ENCODE assay signal across 8 mouse cellular contexts in genomic region chr9:102722071-102722561, GRCm38 (mm10). TPM values are rescaled to one million over a fixed set of nuclear protein-coding genes. Genes with fewer than 3 reads are reported as not detected.
DNase-seq lines count a peak whose midpoint lies in the region; ATAC-seq and TF ChIP-seq lines count a peak whose summit lies in the region.

No protein-coding gene starts in this region.

- H3K4me3 ChIP-seq in forebrain, embryonic 15.5 days: peak overlapping the region; percentile 92
- H3K4me3 ChIP-seq in intestine, postnatal 0 days (ENCODE audit: low read depth, low read length): peak overlapping the region; percentile 85
- peak overlapping the region; percentile 92 for H3K4me3 ChIP-seq in lung, postnatal 0 days (ENCODE audit: low read depth, low read length)

- peak overlapping the region; percentile 97 for H3K9ac ChIP-seq in forebrain, embryonic 15.5 days (replicated peaks)
- no peak overlapping the region for H3K9ac ChIP-seq in intestine, postnatal 0 days (ENCODE audit: low read depth, low read length)
- no peak overlapping the region for H3K9ac ChIP-seq in lung, postnatal 0 days (replicated peaks; ENCODE audit: low read depth)

- peaks cover 77% of the 10 kb centered on the region for H3K4me1 ChIP-seq in forebrain, embryonic 15.5 days
- H3K4me1 ChIP-seq in intestine, postnatal 0 days (replicated peaks; ENCODE audit: control insufficient read depth, insufficient read depth, low read length): peaks cover 11% of the 10 kb centered on the region
- peaks cover 43% of the 10 kb centered on the region; the same call in 1 of the 2 replicates for H3K4me1 ChIP-seq in lung, postnatal 0 days (ENCODE audit: insufficient read depth, low read depth, low read length)

- peak overlapping the region; percentile 63 for H3K4me2 ChIP-seq in forebrain, embryonic 15.5 days (replicated peaks)
- H3K4me2 ChIP-seq in intestine, postnatal 0 days (replicated peaks; ENCODE audit: low read depth): peak overlapping the region; percentile 96
- H3K4me2 ChIP-seq in lung, postnatal 0 days (replicated peaks; ENCODE audit: low read depth, low read length): peak overlapping the region; percentile 72

- H3K27ac ChIP-seq in forebrain, embryonic 15.5 days (replicated peaks): peak overlapping the region; percentile 78
- peak overlapping the region; percentile 31 for H3K27ac ChIP-seq in intestine, postnatal 0 days (ENCODE audit: low read depth, low read length)
- peak overlapping the region; percentile 64; the same call in 1 of the 2 replicates for H3K27ac ChIP-seq in lung, postnatal 0 days (ENCODE audit: low read length)

- TF ChIP-seq EP300 in lung, postnatal 0 days (IDR thresholded peaks at IDR 0.05): peak; percentile 92

- peaks cover 49% of the 10 kb centered on the region for H3K36me3 ChIP-seq in forebrain, embryonic 15.5 days
- H3K36me3 ChIP-seq in intestine, postnatal 0 days (ENCODE audit: control insufficient read depth, insufficient read depth): peaks cover 58% of the 10 kb centered on the region
- peaks cover 57% of the 10 kb centered on the region for H3K36me3 ChIP-seq in lung, postnatal 0 days (ENCODE audit: insufficient read depth, low read length)

- DNase-seq in adrenal gland, postnatal 10 days: peak; percentile 34
- peak; percentile 66 for DNase-seq in lung, postnatal 0 days (ENCODE audit: low spot score)
- no peak for DNase-seq in ovary, adult 18-20 months (ENCODE audit: low spot score)
- DNase-seq in ovary, postnatal 14 days (ENCODE audit: low spot score): no peak
- DNase-seq in frontal cortex, postnatal 10 days (ENCODE audit: low spot score in 2 of 2): no peak

- no peaks in the 10 kb centered on the region for H3K9me3 ChIP-seq in forebrain, embryonic 15.5 days
- H3K9me3 ChIP-seq in intestine, postnatal 0 days (ENCODE audit: control insufficient read depth): no peaks in the 10 kb centered on the region
- H3K9me3 ChIP-seq in lung, postnatal 0 days (ENCODE audit: low read length): no peaks in the 10 kb centered on the region

- TF ChIP-seq CTCF in intestine, postnatal 0 days (IDR thresholded peaks at IDR 0.05; ENCODE audit: low read depth): peak; percentile 29
- peak; percentile 59 for TF ChIP-seq CTCF in lung, postnatal 0 days (IDR thresholded peaks at IDR 0.05)

- 10% methylated on average over 9 of the region's 9 CpGs for WGBS in forebrain, embryonic 15.5 days
- 54% methylated on average over 9 of the region's 9 CpGs for WGBS in intestine, postnatal 0 days
- WGBS in lung, postnatal 0 days: 32% methylated on average over 9 of the region's 9 CpGs

- H3K27me3 ChIP-seq in forebrain, embryonic 15.5 days: no peaks in the 10 kb centered on the region
- H3K27me3 ChIP-seq in intestine, postnatal 0 days (replicated peaks; ENCODE audit: control insufficient read depth, insufficient read depth, low read length): no peaks in the 10 kb centered on the region
- no peaks in the 10 kb centered on the region for H3K27me3 ChIP-seq in lung, postnatal 0 days (replicated peaks; ENCODE audit: insufficient read depth, low read length)

- no peak for ATAC-seq in forebrain, embryonic 15.5 days (replicated peaks)
- no peak for ATAC-seq in intestine, postnatal 0 days
- ATAC-seq in lung, postnatal 0 days: peak; percentile 3
- ATAC-seq in CD4-positive, CD25-positive, alpha-beta regulatory T cell, adult 4 months: no peak

RNA-seq across cellular contexts. Expression of gene Amotl2, which starts 5.6 kb away (rescaled TPM):
- 100 to 1,000 TPM; 101 to 154 TPM for total RNA-seq in adrenal gland, postnatal 10 days (2021)
- 65.9 and 69.9 TPM in 2 replicates for polyA plus RNA-seq in forebrain, embryonic 15.5 days (2015; fragmentation: Nextera tagmentation; extraction: Ambion mirVana)
- 12.4 and 13.4 TPM in 2 replicates for polyA plus RNA-seq in intestine, postnatal 0 days (2015; fragmentation: Nextera tagmentation; extraction: Ambion mirVana)
- 50.3 and 56.3 TPM in 2 replicates for polyA plus RNA-seq in lung, postnatal 0 days (2015; fragmentation: Nextera tagmentation; extraction: Ambion mirVana)
- polyA plus RNA-seq in CD4-positive, CD25-positive, alpha-beta regulatory T cell, adult 4 months (2017; shearing (Covaris generic)): not detected

Comparison
In these comparisons a context has a peak if more than half of its experiments do, and no peak if none do; other contexts are left out.
1. DNase-seq: peak in adrenal gland, postnatal 10 days (single experiment) and lung, postnatal 0 days (single experiment); none in ovary, adult 18-20 months (single experiment), ovary, postnatal 14 days (single experiment) and frontal cortex, postnatal 10 days (0 of 2).
2. RNA of gene Amotl2, which starts 5.6 kb away (polyA plus RNA-seq): 65.9 to 69.9 TPM in forebrain, embryonic 15.5 days, 50.3 to 56.3 TPM in lung, postnatal 0 days and 12.4 to 13.4 TPM in intestine, postnatal 0 days; not detected in CD4-positive, CD25-positive, alpha-beta regulatory T cell, adult 4 months; every median in the first group is over 10 times any median in the second.
3. Peak in every context shown above with its lines, with median percentiles within 50 percentile points of each other: H3K27ac ChIP-seq, H3K4me2 ChIP-seq and H3K4me3 ChIP-seq.